Mouse (Mus musculus) brain, embryonic 14.5 days (tissue): ENCODE measurements at regions not wholly inside any gene's neighbourhood (a gene's known extent, or its start where the extent isn't known, plus 50 kb on each side); places are given as distances from the start of the nearest gene placed in this dataset.

Experiments used
- CTCF ChIP-seq: fragments of 200-500 bp; IDR thresholded peaks from 2 replicates; pipeline ENCODE4 v1.5.1; 2012; ENCODE audit warnings: inconsistent platforms, mild to moderate bottlenecking, moderate library complexity, borderline replicate concordance; ENCODE audit not compliant: insufficient read depth, insufficient read length; ENCODE audit errors: extremely low read depth
- POLR2A ChIP-seq: fragments of 200-500 bp; IDR thresholded peaks from 2 replicates; pipeline ENCODE4 v1.6.1; 2012; ENCODE audit warnings: mild to moderate bottlenecking, inconsistent platforms, borderline replicate concordance; ENCODE audit not compliant: poor library complexity, insufficient read depth, insufficient read length, severe bottlenecking; ENCODE audit errors: extremely low read depth

DNA sequence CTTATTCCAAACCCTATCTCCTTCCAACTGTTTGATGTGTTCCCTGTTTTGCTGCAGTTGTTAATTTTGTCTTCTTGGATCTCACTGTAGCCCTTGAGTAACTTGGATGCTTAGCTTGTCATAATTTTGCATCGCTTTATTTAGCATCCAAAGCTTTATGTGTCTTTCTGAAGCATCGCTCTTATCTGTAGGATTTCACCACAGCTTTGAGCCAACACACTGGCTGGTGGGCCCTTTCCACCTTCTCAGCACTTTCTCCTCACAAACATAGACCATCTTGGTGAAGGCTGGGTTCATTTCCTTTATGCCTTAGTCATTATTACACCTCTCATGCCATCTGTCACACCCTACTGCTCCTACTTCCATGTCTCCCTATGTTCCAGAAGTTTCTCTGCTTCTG, 581.1 kb upstream of the Auts2 start:
- no peak for TF ChIP-seq POLR2A
- no peak for TF ChIP-seq CTCF
